Mouse (Mus musculus) heart, postnatal 0 days (tissue): Measurements from ENCODE around the gene Prr13.

Source experiments
- CTCF ChIP-seq: IDR thresholded peaks from 2 replicates; pipeline ENCODE4 v1.5.1; 2016; ENCODE audit warnings: antibody characterized with exemption, control low read depth, low read depth
- EP300 ChIP-seq: IDR thresholded peaks from 2 replicates; pipeline ENCODE4 v1.6.1; 2016; ENCODE audit warnings: antibody characterized with exemption, low read depth

DNA sequence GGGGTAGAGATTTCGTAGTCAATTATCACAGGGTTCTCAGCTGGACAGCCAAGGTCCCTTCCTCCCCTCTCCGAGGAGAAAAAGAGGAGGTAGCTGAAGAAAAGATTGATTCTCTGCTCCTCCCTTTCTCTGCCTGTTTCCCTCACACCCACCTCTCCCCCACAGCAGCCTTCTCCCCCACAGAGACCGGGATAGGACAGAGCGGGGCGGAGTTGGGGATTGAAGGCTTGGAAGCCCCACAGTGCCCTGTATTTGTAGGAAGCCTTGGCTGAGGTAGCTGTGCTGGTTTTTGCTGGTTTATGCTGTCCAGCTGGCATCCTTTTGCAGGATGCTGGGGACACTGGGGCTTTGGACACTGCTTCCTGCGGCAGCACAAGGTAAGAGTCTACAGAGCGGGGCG, 13.7 kb upstream of the Prr13 start, which contains the start of gene Amhr2:
- TF ChIP-seq CTCF (no peak), EP300 (no peak)
